Mouse (Mus musculus): Measurements from ENCODE around the gene Rab38. TPM values are rescaled to one million over a fixed set of nuclear protein-coding genes. Genes with fewer than 3 reads are reported as not detected.

The Rab38 gene
- not detected for total RNA-seq (2021)
- long read RNA-seq, experiment 1, result 0 reads
- long read RNA-seq, experiment 2, result 0 reads

- H3K27ac ChIP-seq, result no peak within 1 kb of the TSS
- DNase-seq, result peak; percentile 51
- intact Hi-C loops (cut with DNase I), result no loop called here
- H3K4me3 ChIP-seq, result peak within 1 kb of the TSS; percentile 70
- no peak for TF ChIP-seq CTCF (IDR thresholded peaks at IDR 0.05)
Observed at GRCm38 (mm10) chr7:88429786-88430691, at the start of gene Rab38. Gene Rab38 (plus strand): TSS chr7:88430273.

GRCm38 (mm10) chr7:88394568-88394967, 35.5 kb upstream of the Rab38 start:
- H3K27ac ChIP-seq, result no peak overlapping the region
- intact Hi-C loops (cut with DNase I), result no loop called here
- TF ChIP-seq CTCF (IDR thresholded peaks at IDR 0.05), result no peak
- H3K4me3 ChIP-seq, result no peak overlapping the region
- DNase-seq, result no peak

- intact Hi-C loops (cut with DNase I), result no loop called here
- no peak overlapping the region for H3K4me3 ChIP-seq
Observed at GRCm38 (mm10) chr7:88395745-88396144, 34.3 kb upstream of the Rab38 start.

GRCm38 (mm10) chr7:88405311-88405710, 24.8 kb upstream of the Rab38 start:
- DNase-seq, result no peak
- intact Hi-C loops (cut with DNase I), result no loop called here
- no peak for TF ChIP-seq CTCF (IDR thresholded peaks at IDR 0.05)
- H3K27ac ChIP-seq, result no peak overlapping the region
- no peak overlapping the region for H3K4me3 ChIP-seq

More at GRCm38 (mm10) chr7:88395745-88396144, 34.3 kb upstream of the Rab38 start:
- no peak for DNase-seq
- no peak overlapping the region for H3K27ac ChIP-seq
- TF ChIP-seq CTCF (IDR thresholded peaks at IDR 0.05), result no peak

GRCm38 (mm10) chr7:88406466-88406865, 23.6 kb upstream of the Rab38 start:
- DNase-seq, result no peak
- Histone ChIP-seq H3K4me3 (no peak overlapping the region), H3K27ac (no peak overlapping the region)
- no peak for TF ChIP-seq CTCF (IDR thresholded peaks at IDR 0.05)
- intact Hi-C loops (cut with DNase I), result no loop called here

- DNase-seq, result no peak
- Histone ChIP-seq H3K4me3 (no peak overlapping the region), H3K27ac (no peak overlapping the region)
- TF ChIP-seq CTCF (IDR thresholded peaks at IDR 0.05), result no peak
- intact Hi-C loops (cut with DNase I), result no loop called here
Observed at GRCm38 (mm10) chr7:88421821-88422220, 8.3 kb upstream of the Rab38 start.

GRCm38 (mm10) chr7:88423889-88424288, 6.2 kb upstream of the Rab38 start:
- TF ChIP-seq CTCF (IDR thresholded peaks at IDR 0.05), result no peak
- H3K27ac ChIP-seq, result no peak overlapping the region
- DNase-seq, result no peak
- no peak overlapping the region for H3K4me3 ChIP-seq
- intact Hi-C loops (cut with DNase I), result no loop called here

- Histone ChIP-seq H3K27ac (no peak overlapping the region), H3K4me3 (no peak overlapping the region)
- DNase-seq, result no peak
- TF ChIP-seq CTCF (IDR thresholded peaks at IDR 0.05), result no peak
- intact Hi-C loops (cut with DNase I), result no loop called here
Observed at GRCm38 (mm10) chr7:88425744-88426143, 4.3 kb upstream of the Rab38 start.

- intact Hi-C loops (cut with DNase I), result no loop called here
- TF ChIP-seq CTCF (IDR thresholded peaks at IDR 0.05), result no peak
- H3K4me3 ChIP-seq, result no peak overlapping the region
- H3K27ac ChIP-seq, result no peak overlapping the region
- no peak for DNase-seq
Observed at GRCm38 (mm10) chr7:88427484-88427883, 2.6 kb upstream of the Rab38 start.

- DNase-seq, result no peak
- Histone ChIP-seq H3K27ac (no peak overlapping the region), H3K4me3 (peak overlapping the region; percentile 70)
- intact Hi-C loops (cut with DNase I), result no loop called here
- TF ChIP-seq CTCF (IDR thresholded peaks at IDR 0.05), result no peak
Observed at GRCm38 (mm10) chr7:88430692-88431084, 615 bp downstream of the Rab38 start.

GRCm38 (mm10) chr7:88440301-88440700, 10.2 kb downstream of the Rab38 start:
- intact Hi-C loops (cut with DNase I), result no loop called here
- TF ChIP-seq CTCF (IDR thresholded peaks at IDR 0.05), result no peak
- H3K4me3 ChIP-seq, result no peak overlapping the region
- DNase-seq, result no peak
- no peak overlapping the region for H3K27ac ChIP-seq

GRCm38 (mm10) chr7:88442649-88443048, 12.6 kb downstream of the Rab38 start:
- intact Hi-C loops (cut with DNase I), result no loop called here
- Histone ChIP-seq H3K4me3 (no peak overlapping the region), H3K27ac (no peak overlapping the region)
- no peak for DNase-seq
- TF ChIP-seq CTCF (IDR thresholded peaks at IDR 0.05), result no peak

GRCm38 (mm10) chr7:88443435-88443834, 13.4 kb downstream of the Rab38 start:
- intact Hi-C loops (cut with DNase I), result no loop called here
- no peak for TF ChIP-seq CTCF (IDR thresholded peaks at IDR 0.05)
- Histone ChIP-seq H3K4me3 (no peak overlapping the region), H3K27ac (no peak overlapping the region)
- DNase-seq, result no peak

All from gastrocnemius, adult 2 months (tissue).